Mouse (Mus musculus): ENCODE data around the gene Ahdc1.

The Ahdc1 gene

DNA sequence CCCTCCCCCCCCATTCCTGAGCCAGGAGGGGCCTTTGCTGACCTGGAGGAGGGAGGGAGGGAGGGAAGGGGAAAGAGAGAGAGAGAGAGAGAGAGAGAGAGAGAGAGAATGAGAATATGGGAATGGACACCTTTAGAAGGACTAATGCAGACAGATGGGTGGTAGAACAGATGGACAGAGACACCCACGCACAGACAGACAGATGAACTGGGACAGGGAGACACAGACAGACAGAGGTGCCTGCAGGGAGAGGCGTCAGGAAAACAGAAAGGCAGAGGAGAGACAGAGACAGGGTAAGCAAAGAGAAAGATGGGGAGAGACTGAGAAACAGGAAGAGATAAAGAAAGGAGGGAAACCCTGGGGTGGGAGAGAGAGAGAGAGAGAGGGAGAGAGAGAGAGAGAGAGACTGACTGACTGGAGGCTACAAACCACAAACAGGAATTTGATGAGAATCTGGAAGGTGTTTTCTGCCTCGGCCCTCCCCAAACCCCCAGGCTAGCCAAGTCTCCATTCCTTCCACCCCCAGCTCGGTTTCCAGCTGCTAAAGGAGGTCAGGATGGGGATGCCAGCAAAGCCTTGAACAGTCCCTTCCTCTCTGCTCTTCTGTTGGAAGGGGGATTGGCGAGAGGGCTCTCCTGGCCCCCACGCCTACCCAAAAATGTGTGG is 6.7 kb downstream of the Ahdc1 start:
- DNase-seq (ENCODE audit: low spot score) = no peak

DNA sequence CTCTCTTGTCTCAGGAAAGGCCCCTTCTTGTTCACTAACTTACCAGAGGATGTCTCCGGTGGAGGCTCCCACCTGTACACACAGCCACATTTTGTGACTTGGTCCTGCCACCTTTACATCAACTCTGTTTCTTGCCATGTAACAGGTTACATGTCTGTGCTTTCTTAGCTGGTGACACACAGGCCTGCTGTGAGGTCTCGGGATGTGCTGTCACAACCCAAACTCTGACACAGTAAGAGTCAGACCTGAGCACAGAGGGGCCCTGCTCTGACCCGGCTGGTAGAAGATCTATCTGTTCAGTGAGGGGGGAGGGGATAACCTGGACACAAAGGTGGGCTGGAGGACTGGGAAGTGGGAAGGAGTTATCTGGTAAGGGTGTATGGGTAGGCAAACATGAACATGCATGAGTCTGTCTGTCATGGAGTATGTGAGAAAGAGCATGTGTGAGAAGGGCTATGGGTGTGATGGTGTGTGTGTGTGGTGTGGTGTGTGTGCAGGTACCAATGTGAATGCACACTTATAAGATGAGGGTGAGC is 7.3 kb downstream of the Ahdc1 start:
- no peak for DNase-seq (ENCODE audit: low spot score)

DNA sequence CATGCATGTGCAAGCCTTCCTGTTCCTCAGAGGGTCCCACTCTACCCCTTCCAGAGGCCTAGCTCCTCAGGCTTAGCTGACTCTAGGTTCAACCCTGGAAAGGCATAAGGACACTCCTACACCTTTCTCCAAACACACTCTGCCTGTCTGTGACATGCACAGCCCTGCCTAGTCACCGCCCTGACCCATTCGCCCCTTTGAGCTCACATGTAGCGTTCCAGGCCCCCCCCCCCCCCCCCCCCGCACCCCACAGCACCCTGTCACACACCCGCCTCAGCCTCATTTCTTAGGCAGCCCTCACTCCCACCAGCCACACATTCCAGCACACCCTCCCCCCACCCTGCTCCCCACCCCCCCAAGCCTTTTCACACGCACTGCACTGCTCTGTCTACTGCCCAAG is 9.7 kb downstream of the Ahdc1 start:
- no peak for DNase-seq (ENCODE audit: low spot score)

DNA sequence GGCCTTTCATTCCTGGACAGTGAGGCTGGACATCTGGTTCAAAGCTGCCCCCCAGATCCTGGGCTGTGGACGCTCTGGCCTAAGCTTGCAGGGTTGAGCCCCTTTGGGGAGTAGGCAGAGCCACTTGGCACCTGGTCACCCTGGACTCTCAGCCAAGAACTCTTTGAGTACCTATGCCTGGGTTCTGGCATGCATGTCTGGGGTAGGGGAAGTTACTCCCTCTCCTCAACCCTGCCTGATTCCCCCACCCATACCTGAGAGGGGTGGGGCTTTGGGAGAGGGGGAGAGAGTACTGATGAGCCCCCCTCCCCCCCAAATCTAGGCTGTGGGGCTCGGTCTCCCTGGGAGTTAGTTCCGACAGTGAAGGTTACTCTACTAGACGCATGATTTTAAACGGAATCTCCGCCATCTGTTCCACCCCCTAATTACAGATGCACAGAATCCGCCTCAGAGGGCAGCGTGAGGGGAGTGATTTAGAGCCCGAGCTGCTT is 10.2 kb downstream of the Ahdc1 start:
- no peak for DNase-seq (ENCODE audit: low spot score)

DNA sequence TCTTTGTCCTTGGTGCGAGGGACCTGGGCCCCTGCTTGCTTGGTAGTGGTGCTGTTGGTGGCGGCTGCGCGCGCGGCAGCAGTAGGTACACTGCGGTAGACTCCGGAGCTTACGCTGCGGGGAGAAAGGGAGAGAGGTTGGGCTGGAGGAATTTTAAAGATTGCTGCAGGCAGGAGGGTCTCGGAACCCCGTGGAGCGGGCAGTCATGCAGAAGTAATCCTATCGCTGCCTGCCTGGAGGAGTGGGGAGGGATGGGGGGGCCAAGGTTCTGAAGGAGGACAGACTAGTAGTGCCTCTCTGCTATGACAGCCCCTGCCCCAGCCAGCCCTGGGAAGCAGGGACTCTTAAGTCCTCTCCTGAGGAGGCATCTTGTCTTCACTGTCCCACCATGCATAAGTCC is 11.2 kb downstream of the Ahdc1 start:
- DNase-seq (ENCODE audit: low spot score) = no peak

DNA sequence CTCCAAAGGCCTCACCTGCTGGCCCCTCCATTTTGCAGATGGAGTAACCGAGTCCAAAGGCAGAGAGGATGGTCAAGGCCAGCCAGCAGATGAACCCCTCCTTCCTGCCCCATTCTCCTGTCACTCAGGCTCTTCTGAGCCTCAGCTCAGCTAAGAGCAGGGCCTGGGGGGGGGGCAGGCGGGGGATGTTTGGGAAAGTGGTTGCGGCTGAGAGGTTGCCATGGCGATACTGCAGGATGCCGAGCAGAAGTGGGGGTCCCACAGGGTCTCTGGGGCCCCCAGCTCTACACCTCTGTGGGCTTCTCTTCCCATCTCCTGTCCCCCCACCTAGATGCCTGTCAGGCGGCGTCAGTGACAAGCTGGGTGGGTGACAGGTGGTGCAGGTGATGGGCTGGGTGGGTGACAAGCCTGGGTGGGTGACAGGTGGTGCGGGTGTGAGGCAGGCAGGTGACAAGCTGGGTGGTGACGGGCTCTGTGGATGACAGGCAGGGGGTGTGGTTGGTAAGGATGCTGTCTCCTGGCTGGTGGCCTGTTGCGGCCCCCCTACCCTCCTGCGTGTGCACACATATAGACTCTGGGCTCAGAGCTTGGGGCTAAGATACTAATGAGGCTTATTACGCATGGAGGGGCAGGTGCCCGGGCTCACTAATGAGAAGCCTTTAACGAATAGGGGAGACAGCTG is 12.0 kb downstream of the Ahdc1 start:
- no peak for DNase-seq (ENCODE audit: low spot score)

DNA sequence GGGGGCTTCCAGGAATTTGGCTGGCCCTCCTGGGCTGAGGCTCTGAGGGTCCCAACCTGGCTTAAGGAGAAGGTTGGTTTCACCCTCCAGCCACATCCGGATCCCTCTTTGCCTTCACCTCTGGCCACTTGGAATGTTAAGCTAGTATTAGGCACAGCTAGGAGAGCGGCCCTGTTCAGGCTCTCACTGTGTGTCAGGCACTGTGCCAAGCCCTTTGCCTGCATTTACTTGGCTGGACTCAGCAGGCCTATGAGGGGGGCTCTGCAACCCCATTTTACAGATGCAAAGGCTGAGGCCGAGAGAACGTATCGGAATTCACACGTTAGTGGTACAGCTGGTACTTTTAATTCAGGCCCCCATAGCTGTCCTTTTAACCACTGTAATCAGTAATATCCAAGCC is 12.6 kb downstream of the Ahdc1 start:
- DNase-seq (ENCODE audit: low spot score) = no peak

DNA sequence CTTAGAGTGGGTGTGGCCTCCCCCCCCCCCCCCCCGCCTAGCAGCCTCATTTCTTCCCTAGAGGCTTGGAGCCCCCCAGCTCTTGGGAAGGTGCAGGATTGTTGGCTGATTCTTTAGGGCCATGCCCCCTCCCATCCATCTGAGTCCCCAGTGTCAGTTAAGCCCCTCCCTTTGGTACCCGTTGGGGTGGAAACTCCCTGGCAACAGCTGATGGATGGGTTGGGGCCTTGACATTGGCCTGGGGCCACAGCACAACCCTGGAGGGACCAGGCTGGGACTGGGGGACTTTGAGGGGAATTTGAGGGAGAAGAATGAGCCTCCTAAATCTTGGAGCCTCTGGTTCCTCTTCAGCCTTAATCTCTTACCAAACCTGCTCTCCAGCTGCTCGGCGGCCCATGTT is 13.3 kb downstream of the Ahdc1 start:
- no peak for DNase-seq (ENCODE audit: low spot score)

DNA sequence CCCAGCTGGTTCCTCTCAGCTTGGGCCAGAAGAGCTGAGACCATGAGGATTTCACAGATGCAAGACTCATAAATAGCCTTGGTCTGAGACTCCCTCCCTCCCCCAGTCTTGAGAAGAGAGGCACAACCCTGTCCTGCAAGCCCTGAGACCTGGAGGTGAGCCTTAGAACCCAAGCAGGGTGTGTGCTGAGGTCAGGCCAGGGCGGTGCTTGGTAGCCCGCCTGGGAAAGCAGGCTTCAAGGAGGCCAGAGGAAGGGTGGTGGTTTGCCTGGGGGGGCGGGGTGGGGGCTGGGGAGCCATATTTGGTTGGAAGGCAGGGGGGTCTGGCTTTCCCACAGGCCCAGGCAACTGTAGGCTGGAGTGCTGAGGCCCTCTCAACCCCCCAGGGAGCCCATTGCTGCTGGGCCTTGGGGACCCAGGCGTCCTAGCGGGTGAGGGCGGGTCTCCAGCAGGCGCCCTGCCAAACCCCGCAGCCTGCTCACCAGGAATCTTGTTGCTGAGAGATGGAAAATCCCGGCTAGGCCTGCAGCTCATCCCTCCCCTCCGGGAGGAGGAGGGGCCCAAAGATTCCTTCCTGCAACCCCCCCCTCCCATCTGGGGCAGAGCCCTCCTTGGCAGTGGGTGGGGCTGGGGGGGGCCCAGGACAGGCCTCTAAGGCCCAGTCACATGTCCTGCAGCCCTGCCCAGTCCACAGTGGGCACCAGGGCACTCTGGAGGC is 14.1 kb downstream of the Ahdc1 start:
- DNase-seq (ENCODE audit: low spot score) = no peak

DNA sequence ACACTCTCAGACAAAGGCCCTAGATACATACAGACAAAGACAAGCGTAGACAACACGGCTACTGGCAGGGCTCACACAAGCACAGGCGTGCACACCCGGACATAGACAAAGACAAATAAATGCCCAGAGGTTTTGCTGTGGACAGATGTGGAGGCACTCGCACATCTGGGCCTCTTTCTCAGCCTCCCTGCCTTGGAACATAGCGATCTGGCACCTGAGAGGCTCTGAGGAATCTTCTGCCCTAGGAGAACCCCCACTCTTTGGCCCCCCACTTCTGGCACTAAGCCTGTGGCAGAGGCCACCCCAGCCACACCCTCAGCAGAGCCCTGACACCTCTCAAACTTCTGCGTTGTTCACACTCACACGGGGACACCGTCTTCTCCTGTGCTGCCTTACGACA is 15.2 kb downstream of the Ahdc1 start:
- DNase-seq (ENCODE audit: low spot score) = no peak

DNA sequence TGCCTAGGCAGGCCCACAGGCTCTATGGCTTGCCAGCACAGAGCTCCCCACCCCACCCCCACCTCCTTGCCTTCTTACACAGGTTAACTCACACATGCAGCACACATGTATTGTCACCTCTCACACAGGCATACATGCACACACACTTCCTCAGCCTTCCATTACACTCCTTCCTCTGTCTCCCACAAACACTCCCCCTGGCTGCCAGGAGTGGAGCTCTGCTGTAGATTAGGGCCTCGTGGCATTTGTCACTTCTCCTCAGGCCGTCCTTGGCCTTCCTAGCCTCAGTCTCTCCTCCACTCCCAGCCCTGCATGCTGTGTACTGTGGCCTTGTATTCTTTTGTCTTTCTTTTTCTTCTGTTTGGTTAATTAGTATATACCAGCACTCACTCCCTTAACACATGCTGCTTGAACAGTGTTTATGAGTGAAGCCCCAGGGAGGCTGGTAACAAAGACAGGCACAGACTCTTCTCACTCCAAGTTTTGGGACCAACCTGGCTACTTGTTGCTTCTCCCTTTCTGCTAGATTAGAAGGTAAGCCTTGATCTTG is 15.8 kb downstream of the Ahdc1 start:
- DNase-seq (ENCODE audit: low spot score) = no peak

DNA sequence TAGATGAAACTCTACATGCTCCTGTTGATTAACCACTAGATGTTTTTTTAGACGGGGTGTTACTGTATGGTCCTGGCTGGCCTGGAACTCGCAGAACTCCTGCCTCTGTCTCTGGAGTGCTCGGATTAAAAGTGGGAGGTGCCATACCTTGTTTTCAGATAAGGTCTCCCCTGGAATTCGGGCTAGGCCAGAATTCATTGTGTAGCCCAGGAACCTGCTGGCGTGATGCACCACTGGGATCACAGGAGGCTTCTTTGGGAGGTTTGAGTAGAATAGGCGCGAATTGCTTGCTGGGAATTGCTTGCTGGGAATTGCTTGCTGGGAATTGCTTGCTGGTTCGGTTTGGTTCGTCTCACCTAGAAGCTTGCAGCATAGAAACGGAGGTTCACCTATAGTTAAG is 16.7 kb downstream of the Ahdc1 start:
- no peak for DNase-seq (ENCODE audit: low spot score)

DNA sequence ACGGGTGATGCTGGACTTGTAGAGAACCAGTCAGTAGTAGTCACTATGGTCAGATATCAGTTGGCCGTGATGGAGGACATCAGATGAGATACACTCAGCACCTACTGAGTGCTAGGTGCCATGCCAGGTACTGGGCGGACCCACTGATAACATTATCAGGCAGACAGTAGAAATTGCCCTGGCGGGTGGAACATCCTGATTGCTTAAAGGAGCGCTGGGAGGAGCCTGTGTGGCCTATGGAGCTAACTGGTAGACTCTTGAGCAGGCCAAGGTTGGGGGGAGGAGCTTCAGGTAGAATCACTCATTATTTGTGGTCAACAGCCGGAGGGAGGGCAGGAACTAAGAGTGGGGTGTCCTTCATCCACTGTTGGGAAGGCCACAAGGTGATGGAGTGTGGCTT is 17.1 kb downstream of the Ahdc1 start:
- DNase-seq (ENCODE audit: low spot score) = no peak

DNA sequence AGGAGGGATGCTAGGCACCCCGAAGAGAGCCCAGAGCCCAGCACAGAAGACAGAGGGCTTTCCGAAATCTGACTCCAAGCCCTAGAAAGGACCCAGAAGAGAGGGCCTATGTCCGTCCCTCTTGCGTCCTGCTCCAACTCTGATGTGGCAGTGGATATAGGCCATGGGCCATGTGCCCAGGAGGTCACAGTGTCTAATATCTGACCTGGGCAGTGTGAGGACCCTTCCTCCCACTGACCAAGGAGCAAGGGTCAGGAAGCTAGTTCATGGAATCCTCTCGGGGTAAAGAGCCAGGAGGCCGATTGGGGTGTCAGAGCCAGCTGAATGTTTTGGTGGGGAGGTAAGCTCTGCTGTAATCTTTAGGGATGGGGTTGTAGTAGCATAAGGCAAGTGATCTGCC is 17.8 kb downstream of the Ahdc1 start:
- DNase-seq (ENCODE audit: low spot score) = no peak

DNA sequence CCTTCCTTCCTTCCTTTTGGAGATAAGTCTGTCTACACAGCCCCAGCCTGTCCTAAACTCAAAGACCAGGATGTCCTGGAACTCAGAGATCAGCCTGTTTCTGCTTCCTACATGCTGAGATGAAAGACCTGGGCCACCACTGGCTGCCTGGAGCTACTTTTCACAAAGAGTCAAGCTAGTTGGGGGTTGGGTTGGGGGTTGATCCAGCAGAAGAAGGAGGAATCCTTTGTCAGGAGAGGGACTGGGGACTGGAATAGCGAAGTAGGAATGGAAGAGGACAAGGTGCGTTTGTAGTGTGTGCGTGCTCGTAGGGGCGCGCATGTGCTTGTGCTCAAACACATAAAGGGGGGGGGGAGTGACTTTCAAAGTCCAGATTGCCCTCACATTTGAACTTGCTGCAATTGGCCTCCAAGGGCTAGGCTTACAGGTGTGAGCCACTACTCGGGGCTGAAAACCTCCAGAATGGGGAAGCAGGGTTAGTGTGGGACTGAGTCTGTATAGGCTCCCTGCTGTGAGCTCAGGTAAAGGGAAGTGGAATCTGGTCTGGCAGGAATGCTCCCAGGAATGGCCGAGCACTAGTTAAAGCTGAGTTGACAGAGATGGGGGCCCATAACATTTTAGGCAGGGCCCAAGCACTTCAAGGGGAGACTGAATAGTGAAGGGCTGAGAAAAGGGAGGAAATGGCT is 21.5 kb downstream of the Ahdc1 start:
- DNase-seq (ENCODE audit: low spot score) = no peak

DNA sequence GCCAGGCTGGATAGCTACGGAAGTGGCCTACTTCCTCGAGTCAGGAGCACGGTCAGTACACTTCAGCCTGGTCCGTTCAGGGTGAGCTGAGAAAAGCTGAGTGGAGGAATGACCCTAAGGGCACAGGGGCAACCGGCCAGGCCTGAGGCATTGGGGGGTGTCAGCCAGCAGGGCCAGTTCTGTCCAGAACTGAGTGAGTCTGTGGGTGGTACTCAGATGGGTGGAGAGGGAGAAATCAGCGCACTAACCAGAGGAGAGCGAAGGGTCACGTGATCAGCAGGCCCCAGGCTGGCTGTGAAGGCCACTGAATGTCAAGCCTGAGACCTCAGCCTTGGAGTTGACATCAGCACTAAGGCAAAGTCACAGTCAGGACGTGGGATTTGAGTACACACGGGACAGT is 23.4 kb downstream of the Ahdc1 start:
- no peak for DNase-seq (ENCODE audit: low spot score)

DNA sequence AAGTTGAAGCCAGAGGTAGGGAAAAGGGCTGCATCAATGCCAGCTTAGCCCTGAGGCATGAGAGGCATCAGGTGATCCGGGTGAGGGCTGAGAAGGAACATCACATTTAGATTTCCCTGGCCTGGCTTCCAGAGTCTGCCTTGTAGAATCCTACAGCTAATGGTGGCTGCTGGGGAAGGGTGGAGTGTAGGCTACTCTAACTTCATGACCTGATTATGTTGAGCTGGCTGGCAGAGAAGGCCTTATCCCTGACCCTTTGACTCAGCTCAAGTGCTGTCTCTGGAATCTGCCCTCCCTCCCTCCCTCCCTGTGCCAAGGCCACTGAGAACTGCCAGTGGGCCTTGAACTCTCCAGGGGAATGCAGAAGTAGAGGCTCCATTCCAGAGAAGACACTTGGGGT is 24.4 kb downstream of the Ahdc1 start:
- no peak for DNase-seq (ENCODE audit: low spot score)

DNA sequence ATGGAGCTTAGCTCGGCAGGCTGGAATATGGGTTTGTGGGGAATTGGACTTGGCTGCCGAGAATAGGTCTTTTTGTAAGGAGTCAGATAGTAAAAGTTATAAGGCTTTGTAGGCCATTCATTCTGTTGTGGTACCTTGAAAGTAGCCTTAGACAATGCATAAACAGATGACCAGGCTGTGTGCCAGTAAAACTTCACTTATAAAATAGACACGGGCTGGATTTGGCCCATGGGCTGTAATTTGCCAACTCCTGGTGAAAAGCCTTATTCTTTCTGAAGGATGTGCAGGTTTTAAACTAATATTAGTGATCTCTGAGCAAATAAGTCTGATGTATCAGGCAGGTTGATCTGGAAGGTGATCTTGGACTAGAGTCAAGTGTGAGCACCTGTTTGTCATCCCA is 24.9 kb downstream of the Ahdc1 start:
- DNase-seq (ENCODE audit: low spot score) = no peak

DNA sequence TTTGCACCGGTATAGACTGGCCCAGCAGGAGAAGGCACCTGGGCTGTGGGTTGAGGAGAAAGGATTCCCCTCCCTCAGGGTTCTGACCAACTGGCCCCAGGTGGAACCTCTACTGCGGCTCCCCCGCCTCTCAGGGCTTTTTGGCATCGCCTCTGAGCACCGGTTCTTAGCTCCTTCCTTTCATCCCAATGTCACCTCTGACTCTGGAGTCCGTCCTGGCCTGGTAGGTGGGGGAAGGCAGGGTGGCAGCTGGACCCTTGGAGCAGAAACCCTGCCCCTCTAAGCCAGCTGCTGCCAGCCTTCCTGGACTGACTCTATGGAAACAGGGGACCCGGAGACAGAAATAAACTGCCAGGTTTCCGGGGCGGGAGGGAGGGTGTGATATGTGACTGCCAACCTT is 26.2 kb downstream of the Ahdc1 start:
- no peak for DNase-seq (ENCODE audit: low spot score)

DNA sequence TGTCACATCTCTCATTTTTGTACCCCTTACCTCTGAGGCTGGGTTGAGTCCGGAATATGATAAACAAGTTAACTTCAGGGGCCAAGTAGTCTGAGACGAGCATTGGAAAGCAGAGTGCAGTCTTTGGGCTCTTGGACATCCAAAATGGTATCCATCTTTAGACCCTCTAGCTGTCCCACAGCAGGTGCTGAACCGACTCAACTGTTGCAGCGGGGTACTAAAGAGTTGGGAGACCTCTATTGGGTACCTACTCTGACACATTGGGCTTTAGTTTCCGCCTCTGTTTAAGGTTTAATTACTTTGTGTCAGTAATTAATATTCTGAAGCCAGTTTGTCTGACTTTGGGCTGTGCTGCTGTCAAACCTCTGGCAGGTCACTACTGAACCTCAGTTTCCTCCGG is 26.7 kb downstream of the Ahdc1 start:
- no peak for DNase-seq (ENCODE audit: low spot score)

DNA sequence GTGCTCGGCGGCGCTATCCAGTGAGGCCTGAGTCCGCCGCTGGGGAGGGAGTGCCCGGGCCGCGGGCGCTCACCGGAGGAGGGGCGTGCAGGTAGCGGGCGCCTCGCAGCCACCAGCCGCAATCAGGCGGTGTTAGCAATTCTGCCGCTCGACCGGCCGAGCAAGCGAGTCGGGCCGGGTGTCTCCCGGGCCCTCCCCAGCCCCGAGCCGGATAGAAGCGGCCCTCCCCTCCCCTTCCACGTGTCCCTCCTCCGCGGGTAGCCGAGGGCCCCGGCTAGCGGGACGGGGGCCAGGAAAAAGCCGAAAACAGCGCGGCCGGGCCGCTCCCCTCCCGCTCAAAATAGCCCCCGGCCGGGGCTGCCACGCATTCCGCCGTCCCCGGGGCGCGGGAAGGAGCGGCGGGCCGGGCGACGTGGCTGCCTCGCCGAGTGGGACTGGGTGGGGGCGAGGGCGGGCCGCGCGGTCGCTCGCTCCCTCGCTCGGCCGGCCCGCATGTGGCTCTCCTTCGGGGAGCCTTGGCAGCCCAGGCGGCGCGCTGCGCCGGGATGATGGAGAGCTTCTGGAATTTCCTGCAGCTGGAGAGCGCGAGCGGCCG is 27.6 kb downstream of the Ahdc1 start:
- DNase-seq (ENCODE audit: low spot score) = peak; percentile 51
